Mouse (Mus musculus) mouse embryonic stem cell (cell line): ENCODE results near the gene Gria2.

Experiments used
- in situ Hi-C, 2 experiments: fragments of 300-500 bp; cut with MboI; formaldehyde crosslinking; loops; 1 replicate in 1 of 2; 3 replicates in 1 of 2; pipeline ENCODE4 v1.14.3; 2019 to 2020; ENCODE audit warnings: low sequenced_read_pairs in 2 of 2, low pct_unique_long_range_greater_than_20kb in 1 of 2, mixed read lengths in 1 of 2; ENCODE audit not compliant: unreplicated experiment in 1 of 2

Gene Gria2

DNA sequence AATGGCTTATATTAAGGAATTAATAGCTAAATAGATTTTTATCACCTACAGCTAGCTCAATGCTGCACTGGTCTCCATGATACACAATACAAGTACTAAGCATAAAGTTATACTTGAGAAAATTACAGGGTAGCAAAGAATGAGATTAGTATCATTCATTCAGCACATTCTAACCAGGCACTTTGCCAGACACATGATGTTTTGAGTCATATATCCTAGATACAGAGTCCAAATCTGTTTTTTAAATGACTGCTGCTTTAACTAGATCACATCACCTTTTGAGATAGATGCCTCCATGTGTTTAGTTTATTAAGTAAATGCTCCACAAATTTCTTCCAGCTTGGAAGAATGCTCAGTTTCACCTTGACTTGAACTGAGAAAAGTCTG, 21.5 kb downstream of the Gria2 start:
- in situ Hi-C loops = no loop called here

DNA sequence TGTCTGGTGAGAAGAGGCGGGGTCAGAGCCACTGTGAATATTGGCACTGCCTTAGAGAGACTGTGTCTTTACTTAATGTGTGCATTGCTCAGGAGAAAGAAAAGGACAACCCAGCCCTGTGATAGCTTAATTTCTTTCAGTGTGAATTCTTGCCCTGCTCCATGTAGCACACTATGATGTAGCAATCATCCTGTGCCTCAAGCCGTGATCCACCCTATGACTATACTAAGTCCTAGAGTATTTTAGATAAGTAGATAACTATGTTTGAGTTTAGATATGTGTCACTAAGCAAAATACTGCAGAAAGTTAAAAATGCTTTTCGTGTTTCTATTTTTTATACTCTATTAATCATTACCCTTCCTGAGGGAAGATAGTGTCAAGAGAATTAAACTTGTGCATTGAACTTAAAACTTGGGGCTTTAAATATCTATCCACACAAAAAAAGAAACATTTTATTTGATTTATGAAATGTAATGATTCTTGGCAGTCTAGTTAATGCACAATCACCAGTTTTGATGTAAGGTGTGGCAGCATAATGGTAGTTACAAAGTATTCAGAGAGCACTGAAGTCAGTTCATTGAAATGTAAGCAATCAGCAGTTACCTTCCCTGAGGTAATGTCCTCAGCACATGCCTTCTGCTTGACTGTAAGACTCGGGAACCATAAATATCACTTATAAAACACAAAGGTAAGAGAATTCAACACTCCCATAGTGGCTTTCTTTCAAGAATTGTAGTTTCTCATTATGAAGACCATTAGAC, 22.1 kb downstream of the Gria2 start:
- in situ Hi-C loops = no loop called here

- in situ Hi-C loops = no loop called here
Measured at GRCm38 (mm10) chr3:80776628-80777027, 26.0 kb downstream of the Gria2 start.

- in situ Hi-C loops = no loop called here
Measured at GRCm38 (mm10) chr3:80775971-80776370, 26.7 kb downstream of the Gria2 start.

DNA sequence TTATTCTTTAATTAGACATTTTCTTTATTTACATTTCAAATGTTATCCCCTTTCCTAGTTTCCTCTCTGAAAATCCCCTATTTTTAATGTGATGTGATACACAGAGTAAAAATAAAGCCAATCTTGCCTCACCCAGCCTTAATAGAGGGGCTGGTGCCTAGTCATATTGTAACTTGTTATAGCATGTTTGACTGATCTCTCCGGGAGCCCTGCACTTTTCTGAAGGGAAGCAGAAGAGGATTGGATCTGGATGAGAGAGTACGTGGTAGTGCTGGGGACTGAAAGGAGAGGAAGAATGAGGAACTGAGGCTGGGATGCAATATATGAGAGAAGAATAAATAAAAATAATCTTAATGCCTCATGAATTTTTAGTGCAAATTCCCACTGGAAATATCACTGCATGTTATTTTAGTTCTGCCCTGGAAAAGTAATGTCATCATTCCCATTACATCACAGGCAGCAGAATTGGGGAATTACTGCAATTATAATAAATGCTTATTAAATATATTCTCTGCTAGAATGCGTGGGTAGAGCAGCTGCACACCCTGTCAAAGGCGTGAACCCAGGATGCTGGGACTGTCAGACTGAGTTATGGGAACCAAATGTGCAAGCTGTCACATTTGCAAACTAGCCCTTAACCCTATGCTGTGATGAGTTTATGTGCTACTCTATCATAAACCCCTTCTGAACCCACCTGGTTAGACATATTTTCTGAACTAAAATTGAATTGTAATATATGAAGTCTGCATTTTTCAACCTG, 28.4 kb downstream of the Gria2 start:
- in situ Hi-C loops = no loop called here

DNA sequence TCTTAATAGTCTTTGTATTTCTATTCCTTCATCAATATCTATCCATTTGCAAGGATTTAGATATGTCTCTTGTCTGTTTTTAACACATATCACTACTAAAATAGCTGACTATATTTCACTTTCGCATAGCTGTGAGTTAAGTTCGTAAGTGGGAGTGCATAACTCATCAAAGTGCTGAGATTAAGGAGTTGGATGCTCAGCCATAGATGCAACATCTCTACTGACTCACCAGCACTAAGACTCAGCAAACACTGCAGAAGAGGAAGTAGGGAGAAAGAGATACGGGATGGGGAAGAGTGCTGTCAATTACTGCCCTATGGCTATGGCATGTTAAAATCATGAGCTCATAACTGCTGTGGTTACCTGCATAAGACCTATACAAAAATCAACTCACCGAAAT, 29.4 kb downstream of the Gria2 start:
- in situ Hi-C loops = no loop called here

- in situ Hi-C loops = no loop called here
Measured at GRCm38 (mm10) chr3:80769506-80770235, 33.0 kb downstream of the Gria2 start.

- in situ Hi-C loops = no loop called here
Measured at GRCm38 (mm10) chr3:80758955-80759354, 43.7 kb downstream of the Gria2 start.

DNA sequence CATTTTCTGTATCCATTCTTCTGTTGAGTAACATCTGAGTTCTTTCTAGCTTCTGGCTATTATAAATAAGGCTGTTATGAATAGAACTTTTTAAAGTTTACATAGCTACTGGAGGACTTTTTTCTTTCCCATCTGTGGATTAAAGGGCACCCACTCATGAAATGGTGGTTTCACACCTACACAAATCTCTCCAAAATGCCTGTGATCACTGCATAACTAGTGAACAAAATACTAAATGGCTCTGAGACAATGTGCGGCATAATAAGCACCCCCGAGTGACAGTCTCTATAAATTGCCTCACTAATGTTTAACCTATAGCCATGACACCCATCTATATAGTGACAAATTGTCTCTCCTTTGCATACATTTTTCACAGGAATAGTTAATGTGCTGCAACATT, 44.3 kb downstream of the Gria2 start:
- in situ Hi-C loops = no loop called here

DNA sequence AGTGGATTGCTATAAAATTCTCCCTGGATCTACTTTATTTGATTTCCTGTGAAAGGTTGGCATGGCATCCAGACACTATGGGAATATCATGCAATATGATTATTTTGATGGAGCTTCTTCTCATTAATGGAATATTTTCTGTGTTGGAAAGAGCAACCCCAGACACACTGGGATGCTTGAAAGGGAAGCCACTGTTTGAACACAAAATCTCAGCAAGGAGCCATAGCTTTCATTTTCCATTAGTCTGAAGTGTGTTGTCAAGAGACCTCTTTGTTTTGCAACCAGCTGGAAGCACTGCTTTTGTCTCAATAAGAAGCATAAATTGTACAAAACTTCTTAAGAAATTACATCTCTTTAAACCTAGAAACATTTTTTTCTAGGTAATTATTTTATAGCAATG, 51.8 kb downstream of the Gria2 start:
- in situ Hi-C loops = no loop called here

- in situ Hi-C loops = no loop called here
Measured at GRCm38 (mm10) chr3:80725205-80725604, 77.4 kb downstream of the Gria2 start.

GRCm38 (mm10) chr3:80713123-80713522, 89.5 kb downstream of the Gria2 start:
- in situ Hi-C loops = no loop called here

GRCm38 (mm10) chr3:80708992-80709391, 93.6 kb downstream of the Gria2 start:
- in situ Hi-C loops = no loop called here

DNA sequence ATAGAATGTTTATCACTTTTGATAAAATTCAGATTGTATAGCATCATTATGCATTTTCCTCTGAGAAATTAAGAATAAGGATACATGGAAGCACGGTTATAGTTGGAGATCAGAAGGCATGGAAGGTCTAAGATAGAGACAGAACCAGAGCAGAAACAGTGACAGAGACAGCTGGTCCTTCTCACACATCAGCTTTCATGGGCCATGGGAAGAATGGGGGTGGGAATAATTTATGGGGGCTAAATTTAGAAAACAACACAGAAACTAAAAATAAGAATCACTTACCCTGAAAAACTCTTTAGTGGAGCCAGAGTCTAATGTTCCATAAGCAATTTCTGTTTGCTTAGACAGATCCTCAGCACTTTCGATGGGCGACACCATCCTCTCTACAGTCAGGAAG, 100.5 kb downstream of the Gria2 start:
- in situ Hi-C loops = no loop called here

GRCm38 (mm10) chr3:80697523-80697922, 105.1 kb downstream of the Gria2 start:
- in situ Hi-C loops = no loop called here

- in situ Hi-C loops = no loop called here
Measured at GRCm38 (mm10) chr3:80694965-80695364, 107.7 kb downstream of the Gria2 start.

DNA sequence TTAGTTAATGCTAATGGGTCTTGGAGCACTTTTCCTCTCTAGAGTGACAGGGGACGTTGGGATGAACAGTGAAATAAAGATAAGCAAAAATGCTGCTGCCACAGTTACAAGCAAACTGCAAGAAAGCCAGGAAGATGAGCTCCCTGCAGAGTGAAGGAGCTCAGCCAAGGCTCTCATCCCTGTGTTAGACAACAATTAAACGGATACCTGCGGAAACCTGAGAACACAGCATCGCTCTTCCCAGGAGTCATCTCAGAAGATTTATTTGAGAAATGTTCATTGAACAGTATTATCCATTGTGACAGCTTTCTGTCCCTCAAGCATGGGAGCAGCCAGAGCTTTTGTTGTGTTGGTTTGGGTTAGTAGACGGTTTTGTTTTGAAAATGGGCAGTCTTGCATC, 137.5 kb downstream of the Gria2 start:
- in situ Hi-C loops = no loop called here

DNA sequence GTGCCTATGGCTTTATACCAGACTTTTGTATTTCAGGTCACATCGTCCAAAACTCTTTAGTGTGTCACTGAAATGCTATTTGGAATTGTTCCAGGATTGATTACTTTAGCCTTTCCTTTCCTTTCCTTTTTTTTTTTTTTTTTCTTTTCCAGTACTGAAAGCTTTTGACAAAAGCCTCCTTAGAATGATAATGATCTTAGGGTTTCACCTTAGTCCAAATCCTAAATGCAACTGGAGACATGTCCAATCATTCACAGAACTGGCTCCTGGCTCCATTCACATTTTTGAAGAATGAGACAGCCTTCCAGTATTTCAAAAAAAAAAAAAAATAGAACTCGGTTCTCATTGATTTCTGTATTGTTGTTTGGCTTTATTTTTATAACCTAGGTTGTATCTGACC, 139.3 kb downstream of the Gria2 start:
- in situ Hi-C loops = no loop called here

DNA sequence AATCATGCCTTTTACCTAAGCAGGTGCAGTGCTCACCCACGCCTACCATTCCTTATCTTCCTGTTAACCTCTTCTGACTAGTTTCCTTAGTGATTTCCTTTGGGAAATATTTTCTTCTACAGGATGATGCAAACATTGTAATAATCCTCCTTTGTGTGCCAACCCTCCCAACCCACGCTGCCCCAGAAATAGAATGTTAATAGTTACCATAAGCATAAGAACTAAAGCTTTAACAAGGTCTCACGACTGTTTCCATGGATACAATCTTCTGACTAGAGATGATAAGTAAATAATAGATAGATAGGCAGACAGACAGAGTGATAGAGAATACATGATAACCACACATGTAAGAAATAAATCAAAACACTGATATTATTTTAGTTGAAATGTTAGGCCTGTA, 140.8 kb downstream of the Gria2 start:
- in situ Hi-C loops = no loop called here
